Mouse (Mus musculus) B cell, adult (primary cell): ENCODE results near the gene Drd3. TPM values are rescaled to one million over a fixed set of nuclear protein-coding genes. Genes with fewer than 3 reads are reported as not detected.

Experiments used
- total RNA-seq: library from RNA; stranded (reverse); gene quantifications from 4 replicates; pipeline ENCODE4 v1.2.4, GENCODE M21; 2023; ENCODE audit not compliant: inconsistent age

The Drd3 gene
- total RNA-seq: not detected in 4 replicates

GRCm38 (mm10) chr16:43753751-43754150, at the start of gene Drd3:
Drd3 (plus strand) TSS chr16:43754026.

Other genes starting within 250 kb of the Drd3 start
- gene Tigit, start 89.9 kb upstream of the Drd3 start, total RNA-seq: not detected in 4 replicates
- 7.1 to 14.6 TPM (median 8.0 TPM) in 4 replicates for gene Ccdc191, start 135.8 kb downstream of the Drd3 start, total RNA-seq
- 43.8 to 68.8 TPM (median 57.3 TPM) in 4 replicates for gene Qtrt2, start 172.8 kb downstream of the Drd3 start, total RNA-seq
- 11.3 to 13.9 TPM (median 13.2 TPM) in 4 replicates for gene Zdhhc23, start 225.8 kb downstream of the Drd3 start, total RNA-seq